Mouse (Mus musculus) olfactory bulb, adult 2 months (tissue): ENCODE data around the gene Zc3h18.

Experiments
- CTCF ChIP-seq: fragments of 200-500 bp; IDR thresholded peaks from 2 replicates; pipeline ENCODE4 v1.5.1; 2012; ENCODE audit warnings: low read depth, mild to moderate bottlenecking, low read length, moderate library complexity; ENCODE audit not compliant: insufficient read depth
- POLR2A ChIP-seq: fragments of 200-500 bp; IDR thresholded peaks from 2 replicates; pipeline ENCODE4 v1.6.1; 2012; ENCODE audit warnings: mild to moderate bottlenecking, low read depth, low read length, moderate library complexity; ENCODE audit not compliant: insufficient read depth

DNA sequence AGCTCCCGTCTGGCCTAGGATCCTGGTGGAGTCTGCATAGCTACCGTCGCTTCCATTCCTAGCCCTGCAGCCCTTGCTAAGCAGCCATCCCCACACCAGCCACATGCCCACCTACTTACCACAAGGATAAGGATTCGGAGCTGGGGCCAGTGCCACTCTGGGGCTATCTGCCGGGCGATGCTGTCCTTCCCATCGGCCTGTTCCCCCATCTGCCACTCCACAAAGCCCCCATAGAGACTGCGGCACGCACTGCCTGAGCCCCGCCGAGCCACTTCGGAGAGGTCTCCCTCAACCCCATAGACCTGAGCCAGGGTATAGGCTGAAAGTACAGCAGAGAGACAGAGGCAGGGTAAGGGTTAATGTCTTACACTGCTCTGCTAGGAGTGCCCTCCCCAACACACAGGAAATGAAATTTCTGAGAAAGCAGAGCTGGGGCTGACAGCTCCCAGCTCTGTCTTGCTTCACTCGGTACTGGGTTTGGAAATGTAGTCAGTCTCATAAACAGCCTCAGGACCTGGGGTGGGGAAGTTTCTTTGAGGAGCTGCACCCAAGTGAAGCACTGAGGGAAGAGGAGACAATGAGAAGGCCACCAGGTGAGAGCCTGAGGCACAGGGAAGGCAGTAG lies 61.4 kb downstream of the Zc3h18 start:
- TF ChIP-seq POLR2A: no peak
- no peak for TF ChIP-seq CTCF
